Mouse (Mus musculus) cerebellum, adult 11-12 months (tissue): ENCODE data around the gene Fam84b.
"Not testable (repeated sequence)": the region's sequence is repeated elsewhere in the genome, so short reads cannot be mapped to it uniquely, and the experiment has no call there.

Experiments
- DNase-seq: peaks from one replicate; pipeline ENCODE4 v3.0.0; 2022

Gene Fam84b

GRCm38 (mm10) chr15:60853231-60853999 is at the start of gene Fam84b:
TSS of gene Fam84b (minus strand) at chr15:60853778.
- peak; percentile 16 for DNase-seq

- DNase-seq: no peak
Measured at GRCm38 (mm10) chr15:60898187-60898965, 44.8 kb upstream of the Fam84b start.

DNA sequence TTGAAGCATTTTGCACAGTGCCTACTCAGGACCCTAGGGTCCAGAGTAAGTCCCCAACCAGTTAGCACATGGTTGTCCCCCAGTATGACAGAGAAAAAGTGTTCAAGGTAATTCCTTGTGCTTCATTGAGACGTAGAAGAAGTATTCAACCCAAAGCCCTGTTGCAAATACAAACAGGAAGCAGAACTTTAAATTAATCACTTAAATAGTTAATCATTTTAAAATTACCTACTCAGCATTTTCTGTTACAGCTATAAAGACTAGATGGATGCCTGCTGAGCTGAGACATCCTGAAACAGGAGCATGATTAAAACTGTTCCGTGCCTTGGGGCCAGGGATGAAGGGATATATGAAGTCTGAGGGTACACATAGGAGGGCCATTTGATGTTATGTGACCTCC is 42.5 kb upstream of the Fam84b start:
- no peak for DNase-seq

GRCm38 (mm10) chr15:60892976-60893463 is 39.4 kb upstream of the Fam84b start:
- DNase-seq: no peak

DNA sequence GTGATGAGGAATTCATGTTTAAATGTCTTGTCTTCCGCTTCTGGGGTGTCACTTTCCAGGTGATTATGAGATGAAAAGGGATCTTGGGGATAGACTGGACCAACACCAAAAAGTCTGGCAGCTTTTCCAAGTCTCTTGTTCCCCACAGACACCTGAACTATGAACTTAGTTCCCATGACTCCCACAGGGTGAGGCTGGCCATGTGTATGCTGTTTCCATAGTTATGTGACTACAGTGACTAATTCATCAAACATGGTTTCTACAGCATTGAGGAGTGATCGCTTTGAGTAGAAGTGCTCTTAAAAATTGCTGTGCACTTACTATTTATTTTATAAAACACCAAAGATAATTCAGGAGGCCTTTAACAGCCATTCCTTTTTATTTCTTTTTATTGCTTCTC is 35.1 kb upstream of the Fam84b start:
- no peak for DNase-seq

- DNase-seq: no peak
Measured at GRCm38 (mm10) chr15:60875721-60876120, 22.1 kb upstream of the Fam84b start.

DNA sequence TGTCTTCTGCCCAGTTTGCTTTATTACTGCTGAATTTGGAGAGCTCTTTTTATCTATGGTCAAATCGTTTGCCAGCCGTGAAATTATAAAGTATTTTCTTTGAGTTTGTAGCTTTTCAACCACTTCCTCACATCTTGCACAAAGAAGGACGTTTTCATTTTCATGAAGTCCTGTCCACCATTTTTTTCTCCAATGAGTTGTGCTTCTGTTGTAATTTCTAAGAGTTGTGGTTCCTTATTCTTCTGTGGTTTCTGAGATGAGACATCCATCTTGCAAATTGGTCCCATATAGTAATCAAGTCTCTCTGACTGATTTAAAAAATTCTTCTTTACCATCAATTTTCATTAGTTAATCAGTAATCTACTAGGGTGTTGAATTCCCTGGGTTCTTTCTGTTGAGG is 8.8 kb upstream of the Fam84b start:
- no peak for DNase-seq

GRCm38 (mm10) chr15:60855112-60855511 is 1.5 kb upstream of the Fam84b start:
- no peak for DNase-seq

DNA sequence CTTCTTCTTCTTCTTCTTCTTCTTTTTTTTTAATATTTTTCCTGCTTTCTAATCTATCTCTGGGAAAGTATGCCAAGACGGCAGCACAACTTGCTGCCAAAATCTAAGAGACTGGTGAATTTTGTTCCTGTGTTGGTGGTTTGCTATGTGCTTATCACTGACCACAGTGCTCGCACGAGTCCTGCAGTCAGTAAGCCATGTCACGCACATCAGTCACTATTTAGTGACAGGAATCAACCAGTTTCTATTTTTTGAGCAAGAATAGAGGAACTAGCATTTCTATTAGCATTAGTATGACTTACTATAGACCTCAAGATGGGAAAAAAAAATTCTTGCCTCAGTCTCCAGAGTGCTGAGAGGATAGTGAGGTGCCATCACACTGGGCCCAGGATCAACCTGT is 573 bp upstream of the Fam84b start:
- no peak for DNase-seq

- no peak for DNase-seq
Measured at GRCm38 (mm10) chr15:60848630-60849029, 4.9 kb downstream of the Fam84b start.

DNA sequence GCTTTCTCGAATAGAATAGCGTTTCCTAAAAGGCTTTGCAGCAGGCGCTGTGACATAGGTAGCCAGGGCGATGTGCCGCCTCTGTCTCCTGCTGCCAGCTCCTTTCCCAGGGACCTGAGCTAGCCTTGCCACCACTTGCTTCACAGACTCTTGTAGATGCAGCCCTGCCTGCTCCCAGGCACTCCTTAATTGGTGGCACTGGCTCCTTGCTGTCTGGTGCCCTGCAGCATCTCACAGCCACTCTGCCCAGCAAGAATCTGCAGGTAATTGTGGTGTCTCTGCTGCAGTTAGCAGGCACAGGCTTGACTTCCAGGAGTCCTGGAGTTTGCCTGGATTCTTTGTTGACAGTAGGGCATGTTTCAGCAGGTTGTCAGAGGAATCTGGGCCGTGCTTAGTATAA is 7.3 kb downstream of the Fam84b start:
- no peak for DNase-seq

GRCm38 (mm10) chr15:60845886-60846285 is 7.7 kb downstream of the Fam84b start:
- no peak for DNase-seq

GRCm38 (mm10) chr15:60841785-60842184 is 11.8 kb downstream of the Fam84b start:
- DNase-seq: no peak

- not testable (repeated sequence) for DNase-seq
Measured at GRCm38 (mm10) chr15:60841312-60841711, 12.3 kb downstream of the Fam84b start.

- no peak for DNase-seq
Measured at GRCm38 (mm10) chr15:60840296-60840670, 13.3 kb downstream of the Fam84b start.

DNA sequence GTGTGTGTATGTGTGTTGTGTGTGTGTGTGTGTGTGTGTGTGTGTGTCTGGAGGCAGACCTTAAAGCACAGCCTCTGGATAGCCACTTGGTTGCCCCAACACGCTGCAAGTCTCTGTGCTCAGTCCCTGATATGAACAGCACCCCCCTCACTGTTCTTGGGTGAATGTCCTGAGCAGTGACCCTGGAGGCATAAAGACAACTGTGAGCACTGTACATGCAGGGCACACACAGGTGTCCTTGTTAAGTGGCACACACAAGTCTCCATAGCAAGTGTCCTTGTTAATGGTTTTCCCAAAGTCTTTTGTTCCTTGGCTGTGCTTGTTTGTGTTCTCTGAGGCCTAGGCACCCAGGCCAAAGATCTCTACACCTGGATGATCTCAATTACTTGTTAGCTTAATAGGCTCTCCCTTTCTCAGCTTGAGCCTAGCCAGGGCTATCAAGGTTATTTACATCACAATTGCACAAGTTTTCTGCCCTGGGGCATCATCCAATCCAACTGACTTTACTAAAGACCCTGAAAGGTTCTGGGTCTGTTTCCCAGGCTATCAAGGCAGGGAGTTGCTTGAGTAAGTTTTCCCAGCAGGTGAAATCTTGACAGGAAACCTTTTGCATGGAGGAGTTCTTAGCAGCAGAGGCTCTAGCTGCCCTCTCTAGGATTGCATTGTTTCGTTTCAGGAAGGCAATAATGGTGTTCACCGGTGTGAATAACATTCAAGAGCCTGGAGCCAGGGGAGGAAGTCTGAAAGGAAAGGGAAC is 13.9 kb downstream of the Fam84b start:
- no peak for DNase-seq

DNA sequence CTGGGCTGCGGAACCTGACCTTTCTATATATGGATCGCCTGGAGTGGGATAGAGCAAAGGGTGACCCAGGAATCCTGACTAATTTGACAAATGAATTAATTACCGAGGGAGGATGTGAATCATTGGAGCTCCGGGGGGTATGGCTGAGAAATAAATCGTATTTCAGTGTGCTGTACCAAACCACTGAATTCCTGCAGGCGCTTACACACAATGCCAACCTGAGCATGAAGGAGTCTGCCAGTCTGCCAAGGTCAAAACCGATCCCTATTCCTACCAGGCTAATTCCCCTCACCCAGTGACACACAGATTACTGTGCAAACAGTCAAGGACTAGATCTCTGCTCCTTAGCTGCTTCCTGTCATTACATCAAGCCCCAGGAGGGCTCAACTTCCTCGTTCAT is 15.4 kb downstream of the Fam84b start:
- no peak for DNase-seq

- no peak for DNase-seq
Measured at GRCm38 (mm10) chr15:60837719-60838118, 15.9 kb downstream of the Fam84b start.

DNA sequence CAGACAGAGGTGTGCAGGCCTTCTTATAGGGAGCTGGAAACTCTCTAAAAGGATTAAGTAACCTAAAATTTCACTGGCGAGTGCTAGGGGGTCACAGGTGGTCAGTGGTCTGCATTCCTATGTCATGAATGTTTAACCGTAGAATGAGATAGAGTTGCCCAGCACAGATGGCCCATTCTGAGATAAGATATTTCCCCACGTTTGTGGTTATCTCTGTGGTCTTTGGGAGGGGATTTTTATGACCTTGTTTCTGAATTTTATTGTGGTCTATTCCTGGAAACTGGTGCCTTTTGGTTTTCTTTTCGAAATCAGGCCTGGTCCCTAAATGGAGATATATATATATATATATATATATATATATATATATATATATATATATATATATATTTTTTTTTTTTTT is 17.3 kb downstream of the Fam84b start:
- no peak for DNase-seq

DNA sequence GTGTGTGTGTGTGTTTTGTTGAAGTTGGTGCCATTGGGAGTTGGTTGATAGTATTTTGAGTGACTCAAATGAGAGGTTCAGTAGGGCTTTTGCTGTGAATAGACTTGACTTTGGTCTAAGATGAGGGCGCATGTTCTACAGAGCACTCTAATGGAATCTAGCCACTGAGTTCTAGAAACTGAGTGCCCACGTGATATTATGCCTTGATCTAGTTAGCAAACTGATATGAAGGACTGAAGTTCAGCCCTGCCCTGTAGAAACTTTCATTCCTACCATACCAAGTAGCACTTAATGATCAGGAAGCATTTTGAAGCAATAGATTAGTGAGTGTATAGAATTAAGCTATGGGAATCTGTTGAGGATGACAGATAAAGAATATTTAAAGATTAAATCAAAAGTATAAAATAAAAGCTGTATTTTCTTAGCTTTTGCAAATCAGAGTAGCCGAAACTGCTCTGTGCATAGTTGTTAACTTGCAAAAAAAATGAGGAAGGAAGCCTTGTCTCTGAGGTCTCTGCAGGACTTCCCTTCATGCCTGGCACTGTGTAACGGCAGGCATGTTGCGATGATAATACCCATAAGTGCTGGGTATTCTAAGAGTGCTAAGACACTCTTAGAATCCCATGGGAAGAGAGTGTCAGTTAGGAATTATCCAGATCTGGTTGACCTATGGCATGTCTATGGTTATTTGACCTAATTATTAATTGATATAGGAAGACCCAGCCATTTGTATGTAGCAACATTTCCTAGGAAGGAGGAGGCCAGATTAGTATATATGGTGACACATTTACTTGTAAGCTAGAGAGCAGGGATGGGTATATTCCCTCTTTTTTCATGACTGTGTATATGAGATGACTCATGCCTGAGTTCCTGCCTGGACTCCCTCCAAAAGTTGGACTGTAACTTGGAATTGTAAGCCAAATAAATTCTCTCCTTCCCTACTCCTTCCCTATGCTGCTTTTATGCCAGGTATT is 18.7 kb downstream of the Fam84b start:
- no peak for DNase-seq

- no peak for DNase-seq
Measured at GRCm38 (mm10) chr15:60833476-60834218, 19.9 kb downstream of the Fam84b start.
